Mouse (Mus musculus): ENCODE results near the gene Mt3. TPM values are rescaled to one million over a fixed set of nuclear protein-coding genes. Genes with fewer than 3 reads are reported as not detected.

The Mt3 gene
- total and polyA plus RNA-seq, 3 experiments = 2.9 to 6.1 (median 3.8) TPM

GRCm38 (mm10) chr8:94185791-94186190 lies 33.4 kb downstream of the Mt3 start:
- Histone ChIP-seq H3K27me3 (ENCODE audit: control insufficient read depth, insufficient read depth, low read length) (no peaks in the 10 kb centered on the region), H3K9ac (ENCODE audit: low read depth, low read length) (no peak overlapping the region), H3K4me1 (ENCODE audit: control insufficient read depth, insufficient read depth, low read length) (peaks cover 6% of the 10 kb centered on the region), H3K36me3 (ENCODE audit: control insufficient read depth, insufficient read depth, low read length) (no peaks in the 10 kb centered on the region), H3K27ac (no peak overlapping the region), H3K4me3 (no peak overlapping the region), H3K79me2 (replicated peaks; ENCODE audit: control insufficient read depth, insufficient read depth, low read length) (no peaks in the 10 kb centered on the region)
- intact Hi-C loops (cut with DNase I) = loop anchor here (2.0 kb wide), 1 partner anchor 19 kb away; no protein-coding TSS in a partner anchor
- TF ChIP-seq POLR2A (IDR thresholded peaks at IDR 0.05; ENCODE audit: insufficient read depth, low read depth, low read length) (no peak), EP300 (IDR thresholded peaks at IDR 0.05; ENCODE audit: insufficient read depth, low read depth, low read length) (no peak), CTCF (IDR thresholded peaks at IDR 0.05) (no peak)
- no peak for DNase-seq
- WGBS = 70% methylated on average over 6 of the region's 6 CpGs

GRCm38 (mm10) chr8:94186542-94186941 lies 34.1 kb downstream of the Mt3 start:
- Histone ChIP-seq H3K36me3 (ENCODE audit: control insufficient read depth, insufficient read depth, low read length) (no peaks in the 10 kb centered on the region), H3K4me3 (no peak overlapping the region), H3K27me3 (ENCODE audit: control insufficient read depth, insufficient read depth, low read length) (no peaks in the 10 kb centered on the region), H3K79me2 (replicated peaks; ENCODE audit: control insufficient read depth, insufficient read depth, low read length) (no peaks in the 10 kb centered on the region), H3K4me1 (ENCODE audit: control insufficient read depth, insufficient read depth, low read length) (peaks cover 6% of the 10 kb centered on the region), H3K9ac (ENCODE audit: low read depth, low read length) (no peak overlapping the region), H3K27ac (no peak overlapping the region; the same call in 1 of the 2 replicates)
- intact Hi-C loops (cut with DNase I) = loop anchor here (2.0 kb wide), 1 partner anchor 20 kb away; no protein-coding TSS in a partner anchor
- DNase-seq = peak; percentile 76 to 79
- TF ChIP-seq CTCF (IDR thresholded peaks at IDR 0.05) (peak; percentile 84), EP300 (IDR thresholded peaks at IDR 0.05; ENCODE audit: insufficient read depth, low read depth, low read length) (0 out of 2 replicates have a peak, but pooled peaks have one; percentile 6), POLR2A (IDR thresholded peaks at IDR 0.05; ENCODE audit: insufficient read depth, low read depth, low read length) (0 out of 2 replicates have a peak, but pooled peaks have one; percentile 18)
- WGBS = 14% methylated on average over 17 of the region's 17 CpGs

GRCm38 (mm10) chr8:94187290-94188002 lies 35.0 kb downstream of the Mt3 start:
- no peak for DNase-seq
- Histone ChIP-seq H3K4me1 (ENCODE audit: control insufficient read depth, insufficient read depth, low read length) (peaks cover 6% of the 10 kb centered on the region), H3K27me3 (ENCODE audit: control insufficient read depth, insufficient read depth, low read length) (no peaks in the 10 kb centered on the region), H3K4me3 (no peak overlapping the region), H3K27ac (no peak overlapping the region; the same call in 1 of the 2 replicates), H3K36me3 (ENCODE audit: control insufficient read depth, insufficient read depth, low read length) (no peaks in the 10 kb centered on the region), H3K79me2 (replicated peaks; ENCODE audit: control insufficient read depth, insufficient read depth, low read length) (no peaks in the 10 kb centered on the region), H3K9ac (ENCODE audit: low read depth, low read length) (no peak overlapping the region)
- intact Hi-C loops (cut with DNase I) = loop anchor here (2.0 kb wide), 1 partner anchor 21 kb away; no protein-coding TSS in a partner anchor
- 54% methylated on average over 21 of the region's 21 CpGs for WGBS
- TF ChIP-seq POLR2A (IDR thresholded peaks at IDR 0.05; ENCODE audit: insufficient read depth, low read depth, low read length) (no peak), EP300 (IDR thresholded peaks at IDR 0.05; ENCODE audit: insufficient read depth, low read depth, low read length) (no peak), CTCF (IDR thresholded peaks at IDR 0.05) (no peak)

GRCm38 (mm10) chr8:94189275-94190031 lies 37.0 kb downstream of the Mt3 start:
- TF ChIP-seq POLR2A (IDR thresholded peaks at IDR 0.05; ENCODE audit: insufficient read depth, low read depth, low read length) (no peak), EP300 (IDR thresholded peaks at IDR 0.05; ENCODE audit: insufficient read depth, low read depth, low read length) (0 out of 2 replicates have a peak, but pooled peaks have one; percentile 48)
- H3K9ac ChIP-seq (ENCODE audit: low read depth, low read length) = no peak overlapping the region
- WGBS = 49% methylated on average over 13 of the region's 13 CpGs
- no peaks in the 10 kb centered on the region for H3K27me3 ChIP-seq (ENCODE audit: control insufficient read depth, insufficient read depth, low read length)
- DNase-seq = peak; percentile 45 to 67
- H3K27ac ChIP-seq = peak overlapping the region; percentile 30
- intact Hi-C loops (cut with DNase I) = loop anchor here (10.0 kb wide), 1 partner anchor 595 kb away; no protein-coding TSS in a partner anchor
- H3K79me2 ChIP-seq (replicated peaks; ENCODE audit: control insufficient read depth, insufficient read depth, low read length) = no peaks in the 10 kb centered on the region
- H3K36me3 ChIP-seq (ENCODE audit: control insufficient read depth, insufficient read depth, low read length) = no peaks in the 10 kb centered on the region
- H3K4me3 ChIP-seq = no peak overlapping the region
- H3K4me1 ChIP-seq (ENCODE audit: control insufficient read depth, insufficient read depth, low read length) = peaks cover 6% of the 10 kb centered on the region

GRCm38 (mm10) chr8:94191101-94191691 lies 38.8 kb downstream of the Mt3 start:
- no peaks in the 10 kb centered on the region for H3K79me2 ChIP-seq (replicated peaks; ENCODE audit: control insufficient read depth, insufficient read depth, low read length)
- H3K4me3 ChIP-seq = 0 out of 2 replicates have a peak overlapping the region, but pooled peaks have one; percentile 20
- WGBS = 36% methylated on average over 21 of the region's 21 CpGs
- peak; percentile 80 to 88 for DNase-seq
- H3K4me1 ChIP-seq (ENCODE audit: control insufficient read depth, insufficient read depth, low read length) = peaks cover 6% of the 10 kb centered on the region
- H3K27ac ChIP-seq = no peak overlapping the region; the same call in 1 of the 2 replicates
- TF ChIP-seq EP300 (IDR thresholded peaks at IDR 0.05; ENCODE audit: insufficient read depth, low read depth, low read length) = no peak
- TF ChIP-seq POLR2A (IDR thresholded peaks at IDR 0.05; ENCODE audit: insufficient read depth, low read depth, low read length) = 0 out of 2 replicates have a peak, but pooled peaks have one; percentile 19
- no peak for TF ChIP-seq CTCF (IDR thresholded peaks at IDR 0.05)
- no peaks in the 10 kb centered on the region for H3K36me3 ChIP-seq (ENCODE audit: control insufficient read depth, insufficient read depth, low read length)
- no peaks in the 10 kb centered on the region for H3K27me3 ChIP-seq (ENCODE audit: control insufficient read depth, insufficient read depth, low read length)
- H3K9ac ChIP-seq (ENCODE audit: low read depth, low read length) = no peak overlapping the region
- intact Hi-C loops (cut with DNase I) = loop anchor here (10.0 kb wide), 1 partner anchor 596 kb away; no protein-coding TSS in a partner anchor
